Mouse (Mus musculus): ENCODE measurements around the gene Fto. TPM values are rescaled to one million over a fixed set of nuclear protein-coding genes. Genes with fewer than 3 reads are reported as not detected.

The Fto gene
- polyA plus RNA-seq (2015; fragmentation: Nextera tagmentation; extraction: Ambion mirVana) = 56.1 and 72.7 TPM in 2 replicates

GRCm38 (mm10) chr8:91312835-91313832 is at the start of gene Fto, which contains the start of gene Rpgrip1l:
Fto (plus strand) TSS chr8:91313525.
Rpgrip1l (minus strand) TSS chr8:91313262.
- peak within 1 kb of the TSS; percentile 76 for H3K4me2 ChIP-seq
- peak within 1 kb of the TSS; percentile 70 for H3K27ac ChIP-seq
- peaks cover 3% of the 10 kb centered on the region; the same call in 1 of the 2 replicates for H3K36me3 ChIP-seq
- WGBS = under 1% methylated on average over 59 of the region's 59 CpGs
- ATAC-seq (replicated peaks; ENCODE audit: insufficient number of reproducible peaks, insufficient read depth, low FRiP score, low read depth) = peak; percentile 99
- H3K4me1 ChIP-seq (replicated peaks) = peaks cover 18% of the 10 kb centered on the region
- peak within 1 kb of the TSS; percentile 63 for H3K4me3 ChIP-seq
- H3K9me3 ChIP-seq (replicated peaks) = no peaks in the 10 kb centered on the region
- H3K27me3 ChIP-seq = no peaks in the 10 kb centered on the region
- H3K9ac ChIP-seq = peak within 1 kb of the TSS; percentile 76

DNA sequence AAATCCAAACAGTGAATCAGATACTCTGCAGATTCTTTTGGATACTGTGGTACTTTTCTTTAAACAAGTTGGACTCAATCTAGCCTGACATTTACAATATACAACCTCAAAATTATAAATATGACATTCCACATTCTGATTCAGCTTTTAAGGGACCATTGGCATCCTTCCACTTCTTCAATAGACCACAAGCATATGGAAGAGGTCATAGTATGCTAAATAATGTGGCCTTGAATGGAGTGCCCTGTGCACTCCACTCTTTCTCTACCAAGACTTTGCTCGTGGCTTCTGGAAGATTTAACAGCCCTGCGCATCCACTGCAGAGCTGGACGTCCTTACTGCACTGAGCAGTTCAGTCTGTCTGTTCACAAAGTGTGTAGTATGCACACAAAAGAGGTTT is 49.4 kb upstream of the Fto start:
- no peak overlapping the region for H3K9ac ChIP-seq
- no peaks in the 10 kb centered on the region for H3K4me1 ChIP-seq (replicated peaks)
- no peak for ATAC-seq (replicated peaks; ENCODE audit: insufficient number of reproducible peaks, insufficient read depth, low FRiP score, low read depth)
- no peak overlapping the region for H3K27ac ChIP-seq
- 76% methylated on average over 3 of the region's 3 CpGs for WGBS
- no peak overlapping the region for H3K4me3 ChIP-seq
- H3K36me3 ChIP-seq = no peaks in the 10 kb centered on the region
- no peak overlapping the region for H3K4me2 ChIP-seq
- H3K9me3 ChIP-seq (replicated peaks) = no peaks in the 10 kb centered on the region
- no peaks in the 10 kb centered on the region for H3K27me3 ChIP-seq

GRCm38 (mm10) chr8:91264564-91264963 is 48.8 kb upstream of the Fto start:
- Histone ChIP-seq H3K27ac (no peak overlapping the region), H3K4me1 (replicated peaks) (no peaks in the 10 kb centered on the region)
- no peak for ATAC-seq (replicated peaks; ENCODE audit: insufficient number of reproducible peaks, insufficient read depth, low FRiP score, low read depth)

GRCm38 (mm10) chr8:91269374-91269958 is 43.9 kb upstream of the Fto start:
- no peak overlapping the region for H3K9ac ChIP-seq
- no peaks in the 10 kb centered on the region for H3K27me3 ChIP-seq
- no peak for ATAC-seq (replicated peaks; ENCODE audit: insufficient number of reproducible peaks, insufficient read depth, low FRiP score, low read depth)
- H3K36me3 ChIP-seq = no peaks in the 10 kb centered on the region
- no peaks in the 10 kb centered on the region for H3K9me3 ChIP-seq (replicated peaks)
- H3K4me3 ChIP-seq = no peak overlapping the region
- H3K27ac ChIP-seq = no peak overlapping the region
- H3K4me2 ChIP-seq = no peak overlapping the region
- H3K4me1 ChIP-seq (replicated peaks) = no peaks in the 10 kb centered on the region
- WGBS = 64% methylated on average over 2 of the region's 2 CpGs

More at GRCm38 (mm10) chr8:91264564-91264963, 48.8 kb upstream of the Fto start:
- Histone ChIP-seq H3K9ac (no peak overlapping the region), H3K36me3 (no peaks in the 10 kb centered on the region), H3K9me3 (replicated peaks) (no peaks in the 10 kb centered on the region), H3K4me3 (no peak overlapping the region), H3K27me3 (no peaks in the 10 kb centered on the region), H3K4me2 (no peak overlapping the region)

DNA sequence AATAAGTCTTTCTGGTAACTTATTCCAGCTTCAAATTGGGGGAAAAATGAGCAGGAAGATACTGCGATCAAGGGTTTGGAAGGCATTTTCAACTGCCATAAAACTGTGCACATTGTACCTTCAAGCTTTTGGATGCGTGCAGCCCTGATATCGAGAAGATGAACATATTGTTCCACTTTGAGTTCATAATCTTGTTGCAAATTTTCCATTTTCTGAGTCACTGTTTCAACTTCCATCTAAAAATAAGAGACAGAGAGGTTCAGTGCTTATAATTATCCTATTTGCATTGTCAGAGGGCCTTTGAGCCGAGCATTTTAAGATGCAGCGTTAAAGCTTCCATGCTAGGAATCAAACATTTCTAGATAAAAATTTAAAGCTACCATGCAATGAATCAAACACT is 39.8 kb upstream of the Fto start:
- no peak for ATAC-seq (replicated peaks; ENCODE audit: insufficient number of reproducible peaks, insufficient read depth, low FRiP score, low read depth)
- no peak overlapping the region for H3K27ac ChIP-seq
- WGBS = 86% methylated on average over 5 of the region's 5 CpGs
- H3K4me1 ChIP-seq (replicated peaks) = no peaks in the 10 kb centered on the region
- H3K36me3 ChIP-seq = no peaks in the 10 kb centered on the region
- H3K4me3 ChIP-seq = no peak overlapping the region
- H3K9me3 ChIP-seq (replicated peaks) = no peaks in the 10 kb centered on the region
- no peak overlapping the region for H3K9ac ChIP-seq
- H3K4me2 ChIP-seq = no peak overlapping the region
- no peaks in the 10 kb centered on the region for H3K27me3 ChIP-seq

GRCm38 (mm10) chr8:91276337-91276736 is 37.0 kb upstream of the Fto start:
- H3K27me3 ChIP-seq = no peaks in the 10 kb centered on the region
- H3K36me3 ChIP-seq = no peaks in the 10 kb centered on the region
- H3K4me2 ChIP-seq = no peak overlapping the region
- H3K9me3 ChIP-seq (replicated peaks) = no peaks in the 10 kb centered on the region
- no peak for ATAC-seq (replicated peaks; ENCODE audit: insufficient number of reproducible peaks, insufficient read depth, low FRiP score, low read depth)
- 85% methylated on average over 2 of the region's 2 CpGs for WGBS
- no peak overlapping the region for H3K4me3 ChIP-seq
- H3K9ac ChIP-seq = no peak overlapping the region
- H3K27ac ChIP-seq = no peak overlapping the region
- H3K4me1 ChIP-seq (replicated peaks) = no peaks in the 10 kb centered on the region

- Histone ChIP-seq H3K27ac (no peak overlapping the region), H3K4me2 (no peak overlapping the region), H3K4me3 (no peak overlapping the region), H3K4me1 (replicated peaks) (no peaks in the 10 kb centered on the region), H3K9me3 (replicated peaks) (no peaks in the 10 kb centered on the region), H3K9ac (no peak overlapping the region), H3K36me3 (no peaks in the 10 kb centered on the region), H3K27me3 (no peaks in the 10 kb centered on the region)
- ATAC-seq (replicated peaks; ENCODE audit: insufficient number of reproducible peaks, insufficient read depth, low FRiP score, low read depth) = no peak
- 87% methylated on average over 5 of the region's 5 CpGs for WGBS
Measured at GRCm38 (mm10) chr8:91278060-91278459, 35.3 kb upstream of the Fto start.

GRCm38 (mm10) chr8:91280467-91281212 is 32.7 kb upstream of the Fto start:
- no peaks in the 10 kb centered on the region for H3K27me3 ChIP-seq
- ATAC-seq (replicated peaks; ENCODE audit: insufficient number of reproducible peaks, insufficient read depth, low FRiP score, low read depth) = no peak

GRCm38 (mm10) chr8:91281545-91281944 is 31.8 kb upstream of the Fto start:
- Histone ChIP-seq H3K9me3 (replicated peaks) (no peaks in the 10 kb centered on the region), H3K4me2 (no peak overlapping the region), H3K27ac (no peak overlapping the region), H3K36me3 (no peaks in the 10 kb centered on the region), H3K9ac (no peak overlapping the region), H3K4me3 (no peak overlapping the region), H3K27me3 (no peaks in the 10 kb centered on the region), H3K4me1 (replicated peaks) (no peaks in the 10 kb centered on the region)
- ATAC-seq (replicated peaks; ENCODE audit: insufficient number of reproducible peaks, insufficient read depth, low FRiP score, low read depth) = no peak
- WGBS = 71% methylated on average over 8 of the region's 8 CpGs

More at GRCm38 (mm10) chr8:91280467-91281212, 32.7 kb upstream of the Fto start:
- no peak overlapping the region for H3K4me2 ChIP-seq
- H3K36me3 ChIP-seq = no peaks in the 10 kb centered on the region
- H3K9ac ChIP-seq = no peak overlapping the region
- no peaks in the 10 kb centered on the region for H3K4me1 ChIP-seq (replicated peaks)
- WGBS = 74% methylated on average over 11 of the region's 11 CpGs
- H3K4me3 ChIP-seq = no peak overlapping the region
- no peak overlapping the region for H3K27ac ChIP-seq
- no peaks in the 10 kb centered on the region for H3K9me3 ChIP-seq (replicated peaks)

- peaks cover 7% of the 10 kb centered on the region; the same call in 1 of the 2 replicates for H3K4me1 ChIP-seq (replicated peaks)
- ATAC-seq (replicated peaks; ENCODE audit: insufficient number of reproducible peaks, insufficient read depth, low FRiP score, low read depth) = no peak
- no peak overlapping the region for H3K4me3 ChIP-seq
- WGBS = 54% methylated on average over 5 of the region's 5 CpGs
- H3K9ac ChIP-seq = no peak overlapping the region
- H3K36me3 ChIP-seq = no peaks in the 10 kb centered on the region
- H3K4me2 ChIP-seq = no peak overlapping the region
- no peak overlapping the region for H3K27ac ChIP-seq
- H3K27me3 ChIP-seq = no peaks in the 10 kb centered on the region
- no peaks in the 10 kb centered on the region for H3K9me3 ChIP-seq (replicated peaks)
Measured at GRCm38 (mm10) chr8:91282655-91283054, 30.7 kb upstream of the Fto start.

GRCm38 (mm10) chr8:91283815-91284214 is 29.5 kb upstream of the Fto start:
- Histone ChIP-seq H3K27ac (no peak overlapping the region), H3K4me2 (no peak overlapping the region), H3K36me3 (no peaks in the 10 kb centered on the region), H3K27me3 (no peaks in the 10 kb centered on the region), H3K4me3 (no peak overlapping the region), H3K9me3 (replicated peaks) (no peaks in the 10 kb centered on the region), H3K4me1 (replicated peaks) (peaks cover 12% of the 10 kb centered on the region; the same call in 1 of the 2 replicates), H3K9ac (no peak overlapping the region)
- no peak for ATAC-seq (replicated peaks; ENCODE audit: insufficient number of reproducible peaks, insufficient read depth, low FRiP score, low read depth)
- 76% methylated on average over 1 of the region's 1 CpGs for WGBS

Measured in heart, embryonic 15.5 days (tissue).